ENCODE assay signal across 10 mouse cellular contexts in the genomic region with DNA sequence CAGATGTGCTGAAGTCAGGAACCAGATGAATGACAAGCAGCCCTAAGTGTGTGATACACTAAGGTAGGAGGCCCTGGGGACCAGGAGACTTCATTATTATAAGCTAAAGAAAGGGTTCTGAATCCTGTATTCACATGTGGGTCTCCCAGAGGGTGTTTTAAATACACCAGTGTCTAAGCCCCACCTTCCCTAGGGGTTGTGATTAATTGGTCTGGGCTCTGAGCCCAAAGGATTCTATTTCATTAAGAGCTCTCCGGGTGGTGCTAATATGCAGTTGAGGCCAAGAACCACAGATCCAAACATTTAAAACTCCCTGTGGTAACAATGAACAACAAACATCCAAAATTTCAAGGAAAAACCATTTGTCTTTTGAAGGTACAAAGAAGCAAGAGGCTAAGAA.
DNase-seq lines count a peak whose midpoint lies in the region; ATAC-seq and TF ChIP-seq lines count a peak whose summit lies in the region.
"Had no signal": no experiment of that assay in that cellular context is flagged by ENCODE, and none has a peak within 500 bp of the region (broad histone marks: within the 10 kb centered on the region; RNA-seq: fewer than 3 reads in every experiment).

No protein-coding gene starts in this region.

- H3K4me1 ChIP-seq in forebrain, embryonic 13.5 days = peaks cover 24% of the 10 kb centered on the region
- H3K4me1 ChIP-seq in limb, embryonic 14.5 days (ENCODE audit: control insufficient read depth, insufficient read depth, low read length) = peaks cover 12% of the 10 kb centered on the region

- WGBS in forebrain, embryonic 13.5 days = 15% methylated on average over 1 of the region's 1 CpGs
- 21% methylated on average over 1 of the region's 1 CpGs for WGBS in limb, embryonic 14.5 days

- H3K36me3 ChIP-seq in forebrain, embryonic 13.5 days (ENCODE audit: poor library complexity, severe bottlenecking) = no peaks in the 10 kb centered on the region
- H3K36me3 ChIP-seq in limb, embryonic 14.5 days (ENCODE audit: control insufficient read depth, insufficient read depth, low read length) = no peaks in the 10 kb centered on the region

- H3K27me3 ChIP-seq in forebrain, embryonic 13.5 days = no peaks in the 10 kb centered on the region
- H3K27me3 ChIP-seq in limb, embryonic 14.5 days (ENCODE audit: control insufficient read depth, insufficient read depth, low read length) = no peaks in the 10 kb centered on the region

- peak; percentile 90 for ATAC-seq in forebrain, embryonic 13.5 days
- ATAC-seq in limb, embryonic 14.5 days (ENCODE audit: low FRiP score, low read depth) = peak; percentile 47

- peak; percentile 25 for DNase-seq in adrenal gland, postnatal 10 days
- DNase-seq in adrenal gland, postnatal 4 days (ENCODE audit: low spot score in 2 of 2) = no peak
- peak; percentile 37 for DNase-seq in lung, postnatal 10 days
- DNase-seq in lung, adult 18-20 months = no peak
- peak; percentile 62 for DNase-seq in limb, embryonic 14.5 days (ENCODE audit: low spot score)
- DNase-seq in testis, postnatal 14 days (ENCODE audit: low spot score) = no peak
- DNase-seq in cerebellum, postnatal 4 days (ENCODE audit: low spot score in 2 of 2) = no peak
- DNase-seq: gastrocnemius, postnatal 25 days; heart, postnatal 36 days had no signal

- no peak overlapping the region for H3K4me3 ChIP-seq in forebrain, embryonic 13.5 days
- H3K4me3 ChIP-seq in limb, embryonic 14.5 days (replicated peaks; ENCODE audit: low read length) = no peak overlapping the region

- no peak for TF ChIP-seq POLR2A in limb, embryonic 14.5 days (IDR thresholded peaks at IDR 0.05; ENCODE audit: borderline replicate concordance, extremely low read depth, insufficient read depth, insufficient read length)

- peak overlapping the region; percentile 80 for H3K27ac ChIP-seq in forebrain, embryonic 13.5 days
- H3K27ac ChIP-seq in limb, embryonic 14.5 days (replicated peaks; ENCODE audit: low read depth, low read length) = no peak overlapping the region

- H3K9ac ChIP-seq in forebrain, embryonic 13.5 days = no peak overlapping the region
- no peak overlapping the region for H3K9ac ChIP-seq in limb, embryonic 14.5 days (ENCODE audit: low read depth, low read length, severe bottlenecking)

- peak overlapping the region; percentile 33; the same call in 1 of the 2 replicates for H3K4me2 ChIP-seq in forebrain, embryonic 13.5 days
- no peak overlapping the region for H3K4me2 ChIP-seq in limb, embryonic 14.5 days (replicated peaks; ENCODE audit: low read depth, low read length, severe bottlenecking)

- H3K9me3 ChIP-seq in forebrain, embryonic 13.5 days (replicated peaks) = no peaks in the 10 kb centered on the region
- H3K9me3 ChIP-seq in limb, embryonic 14.5 days (ENCODE audit: control insufficient read depth, low read length) = no peaks in the 10 kb centered on the region

Comparison
In these comparisons a context has a peak if more than half of its experiments do, and no peak if none do; other contexts are left out.
1. DNase-seq: peak in adrenal gland, postnatal 10 days (single experiment), lung, postnatal 10 days (single experiment) and limb, embryonic 14.5 days (single experiment); none in adrenal gland, postnatal 4 days (0 of 2), lung, adult 18-20 months (0 of 2), testis, postnatal 14 days (single experiment) and cerebellum, postnatal 4 days (0 of 2).